Mouse (Mus musculus): ENCODE results near the gene Zfp592.

Gene Zfp592

GRCm38 (mm10) chr7:81057901-81058711, 64.6 kb downstream of the Zfp592 start:
- WGBS = 72% methylated on average over 6 of the region's 6 CpGs

DNA sequence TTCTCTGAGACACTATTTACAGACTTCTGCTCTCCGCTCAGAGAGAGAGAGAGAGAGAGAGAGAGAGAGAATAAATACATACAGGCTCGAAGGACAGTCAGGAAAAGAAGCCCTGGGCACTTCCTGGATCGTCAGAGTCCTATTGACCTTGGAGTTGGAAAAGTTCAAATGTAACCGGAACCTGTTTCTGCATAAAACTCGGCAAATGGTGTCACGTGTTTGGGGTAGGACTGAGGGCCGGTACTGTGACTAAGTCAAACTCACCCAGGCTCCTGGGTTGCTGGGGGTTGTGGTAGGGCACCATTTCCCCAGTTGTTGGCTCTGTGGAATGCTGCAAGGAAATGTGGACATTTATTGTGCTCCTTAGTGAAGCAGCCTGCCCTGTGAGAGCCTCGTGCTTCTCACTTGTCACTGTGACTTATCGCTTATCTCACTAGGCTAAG, 65.3 kb downstream of the Zfp592 start:
- WGBS = 65% methylated on average over 9 of the region's 9 CpGs

GRCm38 (mm10) chr7:81059388-81059787, 65.9 kb downstream of the Zfp592 start:
- 73% methylated on average over 5 of the region's 5 CpGs for WGBS

DNA sequence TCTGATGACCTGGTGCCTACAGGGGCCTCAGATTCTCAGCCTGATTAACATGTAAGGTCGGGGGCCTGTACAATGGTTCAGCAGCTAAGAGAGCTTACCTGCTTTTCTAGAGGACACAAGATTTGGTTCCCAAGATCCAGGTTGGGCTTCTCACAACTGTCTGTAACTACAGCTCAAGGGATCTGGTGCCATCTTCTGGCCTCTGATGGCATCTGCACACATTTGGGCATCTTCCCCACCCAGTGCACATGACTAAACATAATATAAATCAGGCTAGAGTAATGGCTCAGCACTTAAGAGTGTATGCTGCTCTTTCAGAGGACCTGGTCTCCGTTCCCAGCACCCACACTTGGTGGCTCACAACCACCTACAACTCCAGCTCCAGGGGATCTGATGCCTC, 67.4 kb downstream of the Zfp592 start:
- 92% methylated on average over 2 of the region's 2 CpGs for WGBS

- WGBS = 46% methylated on average over 11 of the region's 11 CpGs
Observed at GRCm38 (mm10) chr7:81061936-81062335, 68.5 kb downstream of the Zfp592 start.

GRCm38 (mm10) chr7:81063332-81063731, 69.9 kb downstream of the Zfp592 start:
- WGBS = 87% methylated on average over 9 of the region's 9 CpGs

GRCm38 (mm10) chr7:81066714-81067113, 73.2 kb downstream of the Zfp592 start:
- WGBS = 33% methylated on average over 6 of the region's 6 CpGs

GRCm38 (mm10) chr7:81072463-81072862, 79.0 kb downstream of the Zfp592 start:
- 41% methylated on average over 5 of the region's 5 CpGs for WGBS

DNA sequence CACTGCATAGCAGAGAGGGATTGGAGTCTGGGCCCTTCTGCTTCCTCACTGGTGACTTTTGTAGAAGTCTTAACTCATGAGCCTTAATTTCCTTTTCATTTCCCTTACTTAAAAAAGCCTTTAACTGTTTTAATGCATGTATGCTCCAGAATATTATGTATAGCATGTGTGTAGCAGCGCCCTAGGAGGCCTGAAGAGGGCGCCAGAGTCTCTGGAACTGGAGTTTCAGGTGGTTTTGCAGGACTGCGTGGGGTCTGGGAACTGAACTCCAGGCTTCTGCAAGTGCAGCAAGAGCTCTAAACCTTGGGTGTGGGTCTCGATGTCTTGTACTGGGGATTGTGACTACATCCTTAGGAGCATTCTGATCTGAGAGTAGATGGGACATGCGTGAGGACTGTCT, 79.8 kb downstream of the Zfp592 start:
- 88% methylated on average over 5 of the region's 5 CpGs for WGBS

DNA sequence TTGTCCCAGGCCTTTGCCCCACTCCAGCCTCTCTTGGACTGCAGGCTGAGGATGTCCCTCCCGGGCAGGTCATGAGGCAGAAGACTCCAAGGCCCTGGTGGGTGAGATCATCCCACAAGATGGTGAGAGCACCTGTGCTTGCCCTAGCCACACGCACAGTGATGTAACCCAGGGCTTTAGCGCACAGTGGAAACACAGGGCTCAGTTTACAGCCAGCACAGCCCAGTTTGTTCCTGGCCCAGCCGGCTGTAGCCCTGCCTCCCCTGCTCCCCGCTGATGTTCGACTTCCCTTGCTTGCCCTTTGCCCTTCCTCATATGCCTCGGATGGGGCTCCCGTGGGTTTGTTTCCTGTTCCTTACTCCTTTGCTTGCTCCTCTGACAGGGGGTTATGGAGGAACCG, 81.1 kb downstream of the Zfp592 start:
- WGBS = 85% methylated on average over 9 of the region's 9 CpGs

DNA sequence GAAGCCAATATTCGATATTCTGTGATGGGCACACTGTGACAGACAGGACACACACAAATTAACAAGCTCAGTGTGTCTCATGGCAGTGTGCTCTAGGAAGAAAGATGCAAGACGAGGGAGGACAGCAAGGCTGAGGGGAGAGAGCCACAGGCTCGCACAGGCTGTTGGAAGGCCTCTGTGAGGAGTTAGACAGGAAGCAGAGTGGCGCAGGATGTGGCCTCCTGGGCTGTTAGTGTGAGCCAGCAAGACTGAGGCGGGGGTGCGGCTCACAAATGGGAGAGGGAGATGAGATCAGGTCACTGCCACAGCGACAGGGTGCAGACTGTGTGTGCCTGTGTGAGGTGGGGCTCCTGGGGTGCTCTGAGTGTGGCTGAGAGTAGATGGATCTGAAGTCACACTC, 81.8 kb downstream of the Zfp592 start:
- WGBS = 73% methylated on average over 7 of the region's 7 CpGs

DNA sequence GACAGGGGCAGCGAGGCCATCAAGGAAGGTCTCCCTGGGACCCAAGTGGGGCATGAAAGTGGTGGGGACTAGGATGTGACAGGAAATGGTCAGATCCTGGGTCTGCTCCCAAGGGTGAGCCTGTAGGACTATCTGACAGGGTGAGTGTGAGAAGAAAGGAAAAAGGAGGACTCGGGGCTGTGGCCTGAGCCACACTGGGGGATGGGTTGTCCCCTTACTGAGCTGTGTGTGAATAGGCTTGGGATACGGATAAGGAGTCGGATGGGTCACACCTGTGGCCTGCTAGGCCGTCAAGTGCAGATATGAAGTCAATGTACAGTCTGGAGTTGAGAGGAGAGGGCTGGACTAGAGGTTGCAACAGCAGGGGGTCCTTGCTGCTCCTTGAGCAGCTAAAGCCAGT, 82.3 kb downstream of the Zfp592 start:
- 95% methylated on average over 5 of the region's 5 CpGs for WGBS

DNA sequence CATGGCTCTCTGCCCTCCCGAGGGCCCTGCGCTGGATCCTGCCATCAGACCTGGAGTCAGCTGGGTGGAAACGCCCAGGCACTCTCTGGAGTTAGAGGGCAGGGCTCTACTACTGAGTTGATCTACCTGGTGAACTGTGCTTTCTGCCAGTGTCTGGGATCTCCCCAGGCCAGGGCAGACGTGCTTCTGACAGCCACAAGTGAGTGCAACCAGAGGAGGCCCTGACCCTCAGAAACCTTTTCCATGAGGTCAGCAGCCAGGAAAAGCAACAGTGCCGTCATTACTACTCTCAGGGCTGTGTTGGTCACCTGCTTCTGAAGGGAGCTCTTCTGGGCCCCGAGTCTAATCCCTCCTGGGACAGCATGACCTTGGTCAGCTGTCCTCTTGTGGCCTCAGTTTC, 83.5 kb downstream of the Zfp592 start:
- 85% methylated on average over 6 of the region's 6 CpGs for WGBS

DNA sequence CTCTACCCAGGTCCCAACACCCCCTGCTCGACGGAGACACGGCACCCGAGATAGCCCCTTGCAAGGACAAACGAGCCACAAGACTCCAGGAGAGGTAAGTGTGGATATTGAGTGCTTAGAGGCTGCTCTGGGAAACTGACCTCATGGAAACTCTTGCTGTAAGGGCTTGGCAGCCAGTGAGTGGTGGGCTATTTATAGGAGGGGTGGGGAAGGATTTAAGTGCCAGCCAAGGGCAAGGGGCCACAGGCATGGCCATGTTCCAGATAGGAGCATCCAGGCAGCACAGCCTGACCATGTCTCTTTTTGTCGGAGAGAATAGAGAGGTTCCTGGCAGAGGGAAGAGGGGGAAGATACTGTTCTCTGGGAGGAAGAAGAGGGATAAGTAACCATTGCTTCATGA, 85.3 kb downstream of the Zfp592 start:
- WGBS = 91% methylated on average over 6 of the region's 6 CpGs

DNA sequence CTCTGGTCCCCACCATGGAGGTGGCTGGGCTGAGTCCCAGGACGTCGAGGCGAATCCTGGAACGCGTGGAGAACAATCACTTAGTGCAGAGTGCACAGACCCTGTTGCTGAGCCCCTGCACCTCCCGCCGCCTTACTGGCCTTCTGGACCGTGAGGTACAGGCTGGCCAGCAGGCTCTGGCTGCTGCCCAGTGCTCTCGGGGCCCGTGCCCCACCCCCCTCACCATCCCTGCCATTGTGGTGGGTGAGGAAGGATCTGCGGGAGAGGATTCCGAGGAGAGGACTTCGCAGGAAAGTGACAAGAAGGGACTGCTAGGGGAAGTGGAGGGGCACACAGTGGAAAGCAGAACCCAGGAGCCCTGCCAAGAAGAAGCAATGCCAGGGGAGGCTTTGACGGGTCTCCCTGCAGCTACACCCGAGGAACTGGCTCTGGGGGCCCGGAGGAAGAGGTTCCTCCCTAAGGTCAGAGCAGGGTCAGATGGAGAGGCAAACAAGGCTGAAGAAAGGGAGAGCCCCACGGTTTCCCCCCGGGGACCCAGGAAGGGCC, 100.0 kb downstream of the Zfp592 start:
- 68% methylated on average over 18 of the region's 18 CpGs for WGBS

GRCm38 (mm10) chr7:81094104-81094757, 100.8 kb downstream of the Zfp592 start:
- WGBS = 90% methylated on average over 6 of the region's 6 CpGs

Measured in cerebral cortex, adult 2 months (tissue).